Mouse (Mus musculus) cerebellum, adult 9-11 months (tissue): ENCODE measurements around the gene 4930447C04Rik.

Experiments
- DNase-seq: peaks from one replicate; pipeline ENCODE4 v3.0.0; 2022

The 4930447C04Rik gene

GRCm38 (mm10) chr12:72942171-72942570 is 1.6 kb upstream of the 4930447C04Rik start:
- no peak for DNase-seq

- no peak for DNase-seq
Observed at GRCm38 (mm10) chr12:72941398-72942051, 951 bp upstream of the 4930447C04Rik start.

GRCm38 (mm10) chr12:72940822-72941397 is 336 bp upstream of the 4930447C04Rik start:
- DNase-seq: no peak

- no peak for DNase-seq
Observed at GRCm38 (mm10) chr12:72939616-72940015, 958 bp downstream of the 4930447C04Rik start, which contains the start of gene Six6. TSS of gene Six6 (plus strand) at chr12:72939892.

- DNase-seq: no peak
Observed at GRCm38 (mm10) chr12:72938600-72939490, 1.7 kb downstream of the 4930447C04Rik start.

- DNase-seq: no peak
Observed at GRCm38 (mm10) chr12:72938176-72938575, 2.4 kb downstream of the 4930447C04Rik start.

- no peak for DNase-seq
Observed at GRCm38 (mm10) chr12:72937537-72938120, 2.9 kb downstream of the 4930447C04Rik start.

GRCm38 (mm10) chr12:72936751-72937150 is 3.8 kb downstream of the 4930447C04Rik start:
- no peak for DNase-seq

GRCm38 (mm10) chr12:72917159-72917993 is 23.2 kb downstream of the 4930447C04Rik start:
- DNase-seq: no peak

- DNase-seq: no peak
Observed at GRCm38 (mm10) chr12:72854377-72855032, 86.1 kb downstream of the 4930447C04Rik start.

GRCm38 (mm10) chr12:72853406-72854076 is 87.0 kb downstream of the 4930447C04Rik start:
- no peak for DNase-seq

GRCm38 (mm10) chr12:72852264-72852663 is 88.3 kb downstream of the 4930447C04Rik start:
- DNase-seq: no peak

- no peak for DNase-seq
Observed at GRCm38 (mm10) chr12:72850146-72850545, 90.4 kb downstream of the 4930447C04Rik start.

GRCm38 (mm10) chr12:72847725-72848124 is 92.8 kb downstream of the 4930447C04Rik start:
- DNase-seq: peak; percentile 5

- no peak for DNase-seq
Observed at GRCm38 (mm10) chr12:72845946-72846345, 94.6 kb downstream of the 4930447C04Rik start.

GRCm38 (mm10) chr12:72843973-72844620 is 96.5 kb downstream of the 4930447C04Rik start:
- DNase-seq: no peak

- no peak for DNase-seq
Observed at GRCm38 (mm10) chr12:72843555-72843954, 97.0 kb downstream of the 4930447C04Rik start.

GRCm38 (mm10) chr12:72843135-72843534 is 97.4 kb downstream of the 4930447C04Rik start:
- no peak for DNase-seq

GRCm38 (mm10) chr12:72841500-72841899 is 99.1 kb downstream of the 4930447C04Rik start:
- no peak for DNase-seq

GRCm38 (mm10) chr12:72837302-72837701 is 103.3 kb downstream of the 4930447C04Rik start:
- no peak for DNase-seq
